Mouse (Mus musculus) spleen, postnatal 14 days (tissue): ENCODE data around the gene Atp5c1.

Experiments
- DNase-seq, 2 experiments: peaks; one replicate each; pipeline ENCODE4 v3.0.0; 2021 to 2022; ENCODE audit warnings: low spot score in 2 of 2

Atp5c1 gene

DNA sequence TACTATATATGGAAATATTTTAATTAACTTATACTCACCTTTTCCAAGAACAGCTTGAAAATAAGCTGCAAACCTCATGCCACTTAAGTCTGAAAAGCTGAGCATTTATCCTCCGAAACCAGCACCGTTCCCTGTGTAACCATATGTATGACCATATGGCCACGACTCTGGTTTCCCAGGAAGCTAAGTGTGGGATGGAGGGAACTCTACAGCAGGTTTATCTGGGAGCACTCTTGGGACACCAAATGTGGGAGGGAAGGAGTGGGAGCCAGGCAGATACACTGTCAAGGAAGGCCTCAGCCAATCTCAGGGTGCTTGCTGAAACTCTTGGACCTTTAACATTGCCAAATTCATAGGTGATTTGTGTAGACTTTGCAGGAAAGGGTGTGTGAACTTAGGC, 29.4 kb downstream of the Atp5c1 start:
- DNase-seq, result no peak

DNA sequence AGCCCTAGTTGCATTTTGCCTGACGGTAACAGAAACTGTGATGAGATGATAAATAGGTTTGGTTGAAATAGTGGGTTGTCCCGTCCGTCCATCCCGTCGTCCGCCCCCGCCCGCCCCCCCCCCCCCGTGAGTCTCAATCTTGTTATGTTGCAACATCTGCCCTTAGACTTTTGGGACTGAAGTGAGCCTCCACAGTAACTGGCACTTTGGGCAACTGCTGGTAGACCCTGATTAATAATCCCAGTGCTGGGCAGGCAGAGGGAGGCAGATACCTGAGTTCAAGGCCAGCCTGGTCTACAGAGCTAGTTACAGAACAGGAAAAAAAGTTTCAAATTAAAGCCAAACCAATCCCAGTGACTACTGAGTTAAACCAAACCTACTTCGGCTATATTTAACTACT, 30.9 kb downstream of the Atp5c1 start:
- DNase-seq, result no peak

DNA sequence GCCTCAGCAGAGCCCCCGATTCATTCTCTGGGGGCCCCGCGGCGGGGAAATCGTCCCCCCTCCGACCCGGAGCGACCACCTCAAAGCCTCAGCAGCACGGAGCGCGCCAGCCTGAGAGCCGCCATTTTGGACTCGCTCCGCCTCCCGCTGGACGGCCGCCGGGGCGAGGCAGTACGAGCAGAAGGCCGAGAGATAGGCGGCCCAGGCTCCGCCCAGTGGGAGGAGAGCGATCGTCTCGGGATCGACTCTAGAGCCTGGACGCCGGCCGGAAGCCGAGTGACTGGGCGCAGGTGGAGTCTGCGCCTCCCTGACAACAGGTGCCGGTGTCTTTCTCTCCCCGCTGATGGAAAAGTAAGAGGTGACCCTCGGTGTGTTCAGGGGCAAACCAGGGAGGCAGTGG, 31.8 kb downstream of the Atp5c1 start, which contains the start of gene Taf3:
Taf3 (minus strand) TSS at position 136 of the 400 bp plus-strand sequence.
- peak; percentile 85 to 90 for DNase-seq

GRCm38 (mm10) chr2:10047758-10048436, 32.4 kb downstream of the Atp5c1 start:
- DNase-seq, result peak; percentile 10 to 21

DNA sequence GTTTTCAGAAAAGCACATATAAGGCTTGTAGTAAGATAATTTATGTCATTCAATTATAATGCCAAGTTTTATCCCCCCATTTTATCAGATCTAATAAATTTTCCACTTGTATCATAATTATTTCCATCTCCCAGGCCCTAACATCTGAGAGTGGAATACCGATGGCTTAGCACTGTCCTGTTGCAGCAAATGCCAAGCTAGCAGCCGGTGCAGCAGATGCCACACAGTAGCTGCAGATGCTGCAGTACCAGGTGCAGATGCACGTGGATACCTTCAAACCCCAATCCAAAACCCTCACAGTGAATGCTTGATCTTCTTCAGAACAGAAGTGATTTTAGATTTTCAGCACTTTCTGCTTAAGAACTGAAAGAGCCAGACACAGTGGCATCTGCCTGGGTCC, 45.3 kb downstream of the Atp5c1 start:
- no peak for DNase-seq

- DNase-seq, result no peak
Measured at GRCm38 (mm10) chr2:10033684-10034083, 46.6 kb downstream of the Atp5c1 start.

DNA sequence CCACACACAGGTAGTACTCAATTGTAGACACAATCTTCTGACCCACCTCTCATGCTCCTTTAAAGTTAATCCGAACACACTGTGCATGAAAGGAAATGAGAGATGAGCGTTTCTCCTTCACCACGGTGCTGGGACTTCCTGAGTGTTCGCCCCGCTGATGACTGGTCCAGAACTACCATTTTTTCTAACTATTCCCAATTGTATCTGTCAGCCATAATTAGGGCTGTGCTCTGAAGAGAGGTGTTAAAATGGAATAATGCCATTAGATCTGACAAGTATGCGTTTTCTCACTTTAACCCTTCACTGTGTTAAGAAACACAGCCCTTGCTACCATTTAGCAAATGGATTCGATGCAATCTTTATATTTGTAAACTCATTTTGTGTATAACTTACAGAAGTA, 50.6 kb downstream of the Atp5c1 start:
- no peak for DNase-seq

DNA sequence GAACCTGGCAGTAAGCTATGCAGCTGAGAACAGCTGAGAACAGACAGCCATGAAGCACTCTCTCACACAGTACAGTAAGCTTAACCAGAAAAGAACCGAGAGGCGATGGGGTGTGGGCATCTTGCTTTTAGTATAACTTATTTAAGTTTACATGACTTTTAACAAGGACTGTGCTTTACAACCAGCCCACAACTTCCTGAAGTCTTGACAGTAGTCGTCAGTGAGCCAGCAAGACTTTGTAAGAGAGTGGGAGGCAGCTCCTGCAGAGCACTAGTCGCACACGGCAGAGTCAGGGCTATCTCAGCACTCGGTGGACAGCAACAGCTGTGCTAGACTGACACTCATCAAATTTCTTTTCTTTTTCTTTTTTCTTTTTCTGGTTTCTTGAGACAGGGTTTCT, 56.0 kb downstream of the Atp5c1 start:
- no peak for DNase-seq

- DNase-seq, result no peak
Measured at GRCm38 (mm10) chr2:10021296-10021695, 59.0 kb downstream of the Atp5c1 start.

GRCm38 (mm10) chr2:10014951-10015635, 65.2 kb downstream of the Atp5c1 start:
- DNase-seq, result no peak

- DNase-seq, result peak in 1 of 2 experiments; percentile 8
Measured at GRCm38 (mm10) chr2:10010263-10010909, 69.9 kb downstream of the Atp5c1 start.

GRCm38 (mm10) chr2:10009671-10010254, 70.5 kb downstream of the Atp5c1 start:
- DNase-seq, result no peak

- no peak for DNase-seq
Measured at GRCm38 (mm10) chr2:10008593-10008992, 71.7 kb downstream of the Atp5c1 start.
